Mouse (Mus musculus) bone marrow macrophage, adult 2 months (primary cell): ENCODE measurements around the gene Ssu72.

Experiments
- CTCF ChIP-seq: IDR thresholded peaks from 2 replicates; pipeline ENCODE4 v1.5.1; 2012; ENCODE audit warnings: low read depth, mild to moderate bottlenecking, low read length, moderate library complexity
- POLR2A ChIP-seq: IDR thresholded peaks from 2 replicates; pipeline ENCODE4 v1.6.1; 2012; ENCODE audit warnings: mild to moderate bottlenecking, low read depth, low read length, borderline replicate concordance

DNA sequence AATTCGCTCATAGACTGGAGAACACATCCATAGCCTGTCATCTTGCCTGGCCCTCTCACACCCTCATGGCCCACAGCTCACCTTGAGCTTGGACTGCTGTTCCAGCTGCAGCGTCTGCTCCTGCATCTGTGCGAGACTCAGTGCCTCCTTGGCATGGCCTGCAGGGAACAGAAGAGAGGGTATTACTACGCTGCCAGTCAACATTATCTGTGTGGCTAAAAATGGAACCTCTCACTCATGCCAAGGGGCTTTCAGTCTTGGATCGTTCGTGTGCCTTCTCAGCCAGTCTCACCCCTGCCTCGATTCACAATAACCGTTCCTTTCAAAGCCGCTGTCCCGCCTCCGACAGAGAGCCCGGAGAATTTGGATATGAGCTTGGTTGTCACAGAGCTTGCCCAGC lies 52.4 kb downstream of the Ssu72 start:
- no peak for TF ChIP-seq POLR2A
- TF ChIP-seq CTCF: no peak
